Mouse (Mus musculus) frontal cortex, adult 2 months (tissue): Measurements from ENCODE around the gene Rem2. TPM values are rescaled to one million over a fixed set of nuclear protein-coding genes. Genes with fewer than 3 reads are reported as not detected.
A peak's percentile ranks its signal among the peaks of the same experiment; 100 is the strongest.

Source experiments
- DNase-seq, 2 experiments: peaks; one replicate each; pipeline ENCODE4 v3.0.0; 2022; ENCODE audit warnings: low spot score in 1 of 2; ENCODE audit errors: extremely low spot score in 1 of 2
- polyA plus RNA-seq: library from polyadenylated mRNA; depleted of rRNA; stranded (reverse); fragments of >200 nt; gene quantifications from 2 replicates; pipeline ENCODE4 v1.2.3, GENCODE M21; 2012

Rem2 gene
- polyA plus RNA-seq, 1 experiment: 5.3 TPM

DNA sequence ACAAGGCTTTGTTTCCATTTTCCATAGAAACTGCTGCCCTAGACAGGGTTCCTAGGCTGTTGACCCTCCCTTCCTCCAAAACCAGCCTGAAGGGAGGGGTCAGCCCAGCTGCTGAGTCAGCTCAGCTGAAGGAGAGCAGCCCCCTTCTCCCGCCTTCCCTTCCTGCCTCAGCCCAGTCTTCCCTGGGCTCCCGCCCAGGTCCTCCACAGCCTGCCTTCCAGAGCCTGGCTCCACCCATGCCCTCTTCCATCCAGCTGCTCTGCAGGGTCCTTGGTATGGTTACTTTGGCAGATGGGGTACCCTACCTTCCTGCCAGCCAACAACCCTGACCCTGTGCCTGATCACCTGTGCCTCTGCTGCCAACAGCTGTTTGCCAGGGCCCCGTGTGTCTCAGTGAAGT is 32.7 kb upstream of the Rem2 start:
- DNase-seq: no peak

DNA sequence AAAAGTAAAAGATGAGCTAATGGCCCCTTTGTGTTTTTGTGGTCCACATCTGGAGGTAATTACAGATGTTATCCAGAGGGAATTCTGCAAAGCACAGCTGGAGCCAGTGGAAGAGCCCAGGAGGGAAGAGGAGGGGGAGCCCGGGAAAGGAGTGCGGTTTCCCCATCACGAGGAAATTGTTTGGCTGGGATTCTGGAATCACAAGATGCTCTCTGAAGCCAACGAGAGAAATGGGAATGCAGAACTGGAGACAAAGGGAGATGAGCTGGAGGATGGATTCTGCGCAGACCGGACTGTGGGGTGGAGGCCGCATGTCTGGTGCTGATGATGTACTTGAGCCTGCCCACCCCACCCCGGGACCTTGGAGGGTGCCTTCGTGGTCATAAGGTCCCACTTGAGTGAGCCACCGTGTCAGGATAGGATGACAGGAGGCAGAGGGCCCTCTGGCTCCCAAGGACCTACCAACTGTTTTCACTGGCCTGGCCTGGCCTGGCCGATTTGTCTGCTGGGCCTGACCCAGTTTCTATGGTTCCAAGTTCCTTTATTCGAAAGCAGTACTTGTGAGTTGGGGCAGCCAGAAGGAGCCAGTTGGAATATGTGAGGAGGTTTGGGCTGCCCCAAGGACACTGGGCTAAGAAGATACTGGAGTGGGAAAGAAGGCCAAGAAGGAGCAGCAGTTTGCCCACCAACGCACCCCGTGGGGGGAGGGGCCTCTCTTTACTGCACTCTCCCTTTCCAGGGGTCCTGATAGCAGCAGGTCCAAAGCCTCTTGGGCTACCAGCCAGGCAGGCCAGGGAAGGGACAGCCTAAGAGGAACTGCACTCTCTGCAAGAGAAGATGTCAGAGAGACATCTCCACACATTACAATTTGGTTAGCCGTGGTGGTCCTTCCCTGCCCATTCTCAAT is 31.9 kb upstream of the Rem2 start:
- no peak for DNase-seq

GRCm38 (mm10) chr14:54445476-54445875 is 30.4 kb upstream of the Rem2 start:
- no peak for DNase-seq

DNA sequence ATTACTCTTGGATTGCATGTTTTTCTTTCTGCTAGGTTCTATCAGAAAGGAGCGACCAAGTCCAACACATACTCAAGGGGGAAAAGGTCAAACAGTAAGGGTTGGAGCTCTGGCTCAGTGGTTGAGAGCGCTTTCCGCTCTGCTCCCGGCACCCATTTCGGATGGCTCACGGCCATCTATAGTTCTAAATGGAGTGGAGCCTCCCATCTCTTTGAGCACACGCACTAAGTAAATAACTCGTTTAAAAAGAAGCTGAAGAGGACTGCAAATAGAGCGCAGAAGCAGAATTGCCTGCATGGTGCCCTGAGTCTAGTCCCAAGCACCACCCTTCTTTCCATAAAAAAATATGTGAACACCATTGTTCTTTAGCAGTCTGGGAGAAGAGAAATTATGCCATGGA is 22.3 kb upstream of the Rem2 start:
- DNase-seq: no peak

DNA sequence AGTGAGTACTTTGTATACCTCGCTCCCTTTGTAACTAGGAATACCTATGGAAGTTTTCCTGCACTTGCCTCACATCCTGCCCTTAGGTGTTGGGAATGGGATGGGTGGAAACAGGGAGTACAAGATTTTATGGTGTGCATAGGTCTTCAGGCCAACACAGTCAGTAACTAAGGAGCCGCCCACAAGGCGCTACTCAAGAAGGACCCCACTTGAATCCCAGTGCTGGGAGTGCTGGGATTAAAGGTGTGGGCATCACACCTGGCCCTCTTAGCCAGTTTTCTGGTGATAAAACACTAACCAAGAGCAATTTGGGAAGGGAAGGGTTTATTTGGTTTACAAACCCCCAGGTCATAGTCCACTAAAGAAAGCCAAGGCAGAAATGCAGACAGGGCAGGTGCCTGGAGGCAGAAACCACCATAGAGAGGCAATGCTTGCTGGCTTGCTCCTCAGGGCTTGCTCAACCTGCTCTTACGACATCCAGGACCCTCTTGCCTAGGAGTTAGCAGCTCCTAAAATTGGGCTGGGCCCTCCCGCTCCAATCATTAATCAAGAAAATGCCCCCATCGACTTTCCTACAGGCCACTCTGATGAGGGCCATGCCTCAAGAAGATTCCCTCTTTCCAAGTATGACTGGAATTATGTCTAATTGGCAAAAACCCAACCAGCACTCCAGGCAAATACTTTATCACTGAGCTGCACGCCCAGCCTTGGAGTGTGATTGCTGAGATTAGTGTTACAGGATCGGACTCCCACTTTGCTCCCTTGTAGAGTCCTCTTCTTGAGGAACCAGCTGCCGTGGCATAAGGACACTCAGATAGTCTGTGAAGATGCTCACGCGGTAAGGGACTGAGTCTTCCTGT is 21.0 kb upstream of the Rem2 start:
- no peak for DNase-seq

DNA sequence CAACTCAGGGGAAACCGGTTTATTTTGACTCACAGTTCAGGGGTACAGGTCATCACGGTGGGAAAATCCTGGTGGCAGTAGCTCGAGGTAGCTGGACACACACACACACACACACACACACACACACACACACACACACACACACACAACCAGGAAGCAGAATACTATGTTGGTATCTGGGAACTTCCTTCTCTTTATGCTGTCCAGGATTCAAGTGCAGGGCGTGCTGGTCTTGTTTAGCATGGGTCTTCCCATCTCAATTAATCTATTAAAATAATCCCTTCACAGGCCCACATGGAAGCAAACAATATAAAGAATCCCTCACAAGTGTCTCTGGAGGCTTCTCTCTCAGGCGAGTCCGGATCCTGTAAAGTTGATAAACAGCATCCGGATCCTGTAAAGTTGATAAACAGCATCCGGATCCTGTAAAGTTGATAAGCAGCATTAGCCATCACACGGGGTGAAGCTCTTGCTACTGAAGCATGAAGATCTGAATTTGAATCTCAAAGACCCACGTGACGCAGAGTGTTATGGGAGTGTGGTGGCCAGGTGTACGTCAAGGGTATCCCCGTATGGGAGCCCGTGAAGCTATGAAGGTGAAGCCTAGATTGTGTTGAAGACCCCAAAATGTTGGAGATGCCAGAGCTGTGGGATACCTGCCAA is 17.9 kb upstream of the Rem2 start:
- DNase-seq: no peak

GRCm38 (mm10) chr14:54462146-54462545 is 13.8 kb upstream of the Rem2 start:
- no peak for DNase-seq

DNA sequence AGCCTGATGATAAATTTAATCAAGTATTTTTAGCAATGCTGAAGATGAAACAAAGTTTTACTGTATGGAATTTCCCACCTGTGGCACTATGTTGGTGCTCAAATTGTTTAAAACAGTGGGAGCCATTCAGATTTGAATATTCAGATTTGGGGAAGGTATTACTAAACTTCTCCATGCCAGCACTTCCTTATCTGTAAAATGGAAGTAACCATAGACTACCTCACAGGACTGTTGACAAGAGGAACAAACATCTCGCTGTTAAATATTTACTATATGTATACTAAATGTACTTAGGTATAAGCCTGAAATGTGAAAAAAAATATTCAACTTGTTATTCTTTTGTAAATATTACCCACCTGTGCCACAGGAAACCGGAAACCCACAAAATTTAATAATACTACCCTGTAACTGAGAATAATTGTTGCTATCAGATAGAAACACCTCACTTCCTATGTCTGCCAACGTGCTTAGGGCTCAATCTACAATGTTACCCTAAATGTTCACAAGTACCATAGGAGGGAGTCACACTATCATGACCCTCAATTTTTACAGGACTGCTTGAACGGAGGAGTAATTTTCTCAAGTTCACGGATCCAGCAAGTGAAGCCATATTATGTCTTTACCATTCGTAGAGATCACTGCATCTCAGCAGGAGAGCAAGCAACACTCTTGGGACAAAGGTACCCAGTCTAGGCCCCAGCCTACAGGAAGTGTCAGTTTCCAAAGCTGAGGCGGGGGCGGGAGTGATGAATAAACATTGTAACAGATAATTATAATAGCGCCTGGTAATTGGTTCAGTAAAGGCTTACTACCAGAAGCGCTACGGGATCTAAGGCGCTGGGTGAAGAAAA is 12.6 kb upstream of the Rem2 start:
- no peak for DNase-seq

DNA sequence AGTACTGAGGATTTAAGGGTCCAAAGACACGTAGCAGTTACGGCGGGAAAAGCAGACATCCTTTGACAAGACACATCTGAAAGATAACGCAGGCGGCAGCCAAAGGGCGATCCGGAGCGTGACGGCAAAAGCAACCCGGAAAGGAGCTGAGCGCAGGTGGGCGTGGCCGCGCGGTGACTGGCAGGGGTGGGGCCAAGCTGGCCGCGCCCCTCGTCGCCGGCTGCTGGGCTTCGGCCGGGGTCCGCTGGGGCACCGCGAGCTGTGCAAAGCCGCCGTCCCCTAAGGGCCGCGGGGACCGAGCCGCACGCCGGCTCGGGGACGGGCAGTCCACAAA is 12.0 kb upstream of the Rem2 start, which contains the start of gene Lrp10:
Lrp10 (plus strand) TSS at position 179 of the 334 bp plus-strand sequence.
- DNase-seq: peak in 1 of 2 experiments; percentile 88

DNA sequence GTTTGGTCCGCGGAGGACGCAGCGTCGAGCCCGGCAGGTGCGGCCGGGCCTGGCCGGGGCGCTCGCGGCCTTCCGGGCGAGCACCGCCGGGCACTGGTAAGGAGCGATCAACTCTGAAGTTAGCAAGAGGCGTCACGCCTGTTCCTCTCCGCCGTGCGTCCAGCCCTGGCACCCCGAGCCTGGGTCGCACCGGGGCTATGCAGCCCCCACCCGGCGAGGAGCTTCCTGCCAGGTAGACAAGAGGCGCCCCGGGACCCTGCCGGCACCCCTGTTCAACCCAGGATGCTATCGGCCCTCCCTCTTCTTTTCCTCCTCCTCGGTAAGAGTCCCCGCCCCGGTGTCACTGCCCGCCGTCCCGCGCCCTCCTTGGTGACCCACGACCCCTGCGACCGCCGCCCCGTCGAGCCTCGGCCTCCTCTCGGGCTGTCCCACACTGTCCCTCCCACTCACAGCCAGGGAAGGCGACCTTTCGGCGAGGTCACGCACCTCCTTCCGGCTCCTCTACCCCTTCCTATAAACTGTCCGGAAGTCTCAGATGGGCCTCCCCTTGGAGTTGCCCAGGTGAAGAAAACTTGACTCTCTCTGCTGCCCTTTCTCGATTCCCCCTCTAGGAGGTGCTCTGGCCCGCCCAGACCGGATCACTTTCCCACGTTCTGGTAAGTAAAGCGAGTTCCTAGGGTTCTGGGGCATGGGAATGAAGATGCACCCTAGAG is 11.5 kb upstream of the Rem2 start:
- peak in 1 of 2 experiments; percentile 66 for DNase-seq

DNA sequence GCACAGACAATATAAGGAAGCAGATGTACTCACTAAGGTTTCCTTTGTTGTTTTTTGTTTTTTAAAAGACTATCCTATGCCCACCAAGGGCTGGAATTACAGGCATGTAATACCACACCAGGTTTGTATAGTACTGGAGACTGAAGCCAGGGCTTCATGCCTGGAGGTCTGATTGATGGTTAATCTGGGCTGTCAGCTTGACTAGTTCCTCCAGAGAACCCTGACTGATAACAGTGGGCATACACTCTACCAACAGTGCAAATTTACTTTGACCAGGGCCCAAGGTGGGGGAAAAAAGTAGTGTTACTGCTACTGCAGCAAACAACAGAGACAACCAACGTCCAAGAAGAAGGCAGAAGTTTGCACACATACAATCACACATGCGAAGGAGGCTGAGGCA is 4.4 kb upstream of the Rem2 start:
- DNase-seq: no peak

DNA sequence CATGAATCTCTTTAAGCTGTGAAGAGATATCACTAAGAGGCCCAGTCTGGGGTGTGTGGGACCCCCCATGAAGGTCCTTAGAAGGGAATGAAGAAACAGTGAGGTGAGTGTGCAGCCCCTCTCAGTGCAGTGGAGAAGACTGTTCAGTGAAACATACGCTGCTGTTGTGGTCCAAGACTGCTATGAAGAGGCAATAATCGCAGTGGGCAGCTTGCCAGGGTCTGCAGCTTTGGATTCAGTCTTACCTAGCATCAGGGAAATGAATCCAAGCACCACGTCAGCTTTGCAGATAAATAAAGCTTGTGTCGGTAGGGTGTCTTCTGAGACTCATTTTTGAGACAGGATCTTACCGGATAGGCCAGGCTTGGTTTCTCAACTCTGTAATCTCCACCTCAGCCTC is 3.2 kb upstream of the Rem2 start:
- DNase-seq: no peak

DNA sequence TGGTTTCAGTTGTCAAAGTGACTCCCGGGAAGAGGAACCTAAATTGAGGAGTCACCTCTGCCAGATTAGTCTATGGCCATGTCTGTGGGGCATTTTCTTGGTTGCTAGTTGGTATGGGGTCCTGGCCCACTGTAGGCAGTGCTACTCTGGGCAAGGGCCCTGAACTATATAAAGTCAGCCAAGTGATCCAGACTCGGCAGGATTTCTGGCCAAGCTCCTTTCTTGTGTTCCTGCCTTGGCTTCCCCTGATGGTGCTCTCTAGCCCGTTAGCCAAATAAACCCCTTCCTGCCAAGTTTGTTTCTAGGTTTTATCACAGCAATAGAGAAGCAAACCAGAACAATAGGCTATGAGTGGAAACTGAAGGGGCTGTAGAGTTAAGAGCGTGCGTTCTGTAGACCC is 1.2 kb upstream of the Rem2 start:
- DNase-seq: no peak

DNA sequence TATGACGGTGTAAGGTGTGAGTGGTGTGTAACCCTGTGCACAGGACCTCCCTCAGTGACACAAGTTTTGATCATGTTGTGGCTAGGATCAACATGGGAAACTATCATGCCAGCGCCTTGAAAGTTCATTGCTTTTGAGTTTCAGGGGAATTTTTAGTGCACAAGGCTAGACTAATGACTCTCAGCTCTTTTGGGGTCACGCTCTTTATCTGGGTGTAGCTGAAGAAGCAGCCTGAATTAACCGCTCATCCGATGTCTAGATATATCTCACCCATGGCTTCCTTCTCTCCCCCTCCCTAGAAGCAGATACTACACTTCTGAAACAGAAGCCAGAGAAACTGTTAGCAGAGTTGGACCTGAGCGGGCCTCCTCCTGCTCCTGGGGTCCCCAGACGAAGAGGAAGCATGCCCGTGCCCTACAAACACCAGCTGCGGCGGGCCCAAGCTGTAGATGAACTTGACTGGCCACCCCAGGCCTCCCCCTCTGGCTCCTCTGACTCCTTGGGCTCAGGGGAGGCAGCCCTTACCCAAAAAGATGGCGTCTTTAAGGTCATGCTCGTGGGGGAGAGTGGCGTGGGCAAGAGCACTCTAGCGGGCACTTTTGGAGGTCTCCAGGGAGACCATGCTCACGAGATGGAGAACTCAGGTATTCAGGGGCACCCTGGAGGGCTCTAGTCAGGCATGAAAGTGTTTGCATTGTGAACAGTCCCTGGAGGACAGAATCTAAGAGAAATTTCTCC is 1.4 kb downstream of the Rem2 start:
- DNase-seq: no peak

- no peak for DNase-seq
Measured at GRCm38 (mm10) chr14:54479451-54479920, 3.6 kb downstream of the Rem2 start.

- DNase-seq: no peak
Measured at GRCm38 (mm10) chr14:54480673-54481072, 4.8 kb downstream of the Rem2 start.

DNA sequence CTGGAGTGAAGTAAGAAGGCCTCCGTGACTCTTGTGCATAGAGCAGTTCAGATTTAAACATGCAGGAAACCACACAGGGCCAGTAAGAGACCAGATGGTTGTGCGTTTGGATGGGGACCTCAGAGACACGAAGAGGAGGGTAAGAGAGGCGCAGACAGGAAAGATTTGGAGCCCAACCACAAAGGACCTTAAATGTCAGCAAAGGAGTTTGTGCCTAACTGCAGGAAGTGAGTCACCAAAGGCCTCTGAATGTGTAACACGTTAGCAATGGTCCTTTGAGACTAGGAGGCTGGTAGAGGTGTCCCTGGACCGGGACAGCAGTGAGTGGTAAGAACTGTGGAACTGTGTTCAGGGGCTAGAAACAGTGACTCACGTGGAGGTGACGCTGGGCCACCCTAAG is 5.5 kb downstream of the Rem2 start:
- no peak for DNase-seq

GRCm38 (mm10) chr14:54482498-54482897 is 6.6 kb downstream of the Rem2 start:
- peak in 1 of 2 experiments; percentile 33 for DNase-seq

DNA sequence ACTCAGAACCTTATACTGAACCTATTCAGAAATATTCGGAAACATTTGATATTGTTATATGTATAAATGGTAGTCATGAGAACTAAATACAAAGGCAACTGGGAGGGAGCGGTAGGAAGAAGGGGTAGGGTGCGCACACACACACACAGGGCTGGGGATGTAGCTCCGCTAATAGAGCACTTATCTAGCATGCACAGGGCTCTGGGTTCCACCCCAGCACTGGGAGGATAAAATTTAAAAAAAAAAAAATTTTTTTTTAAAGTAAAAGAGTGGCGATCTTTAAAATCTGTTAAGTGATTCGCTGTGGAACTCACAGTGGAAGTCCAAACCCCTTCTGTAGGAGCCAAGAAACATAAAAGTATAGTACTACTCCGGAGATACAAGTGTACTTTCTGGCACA is 10.0 kb downstream of the Rem2 start:
- DNase-seq: no peak
